Mouse (Mus musculus): ENCODE results near the gene Mrpl49. TPM values are rescaled to one million over a fixed set of nuclear protein-coding genes. Genes with fewer than 3 reads are reported as not detected.

Mrpl49 gene
- polyA plus RNA-seq, 1 experiment, result 14.8 TPM

DNA sequence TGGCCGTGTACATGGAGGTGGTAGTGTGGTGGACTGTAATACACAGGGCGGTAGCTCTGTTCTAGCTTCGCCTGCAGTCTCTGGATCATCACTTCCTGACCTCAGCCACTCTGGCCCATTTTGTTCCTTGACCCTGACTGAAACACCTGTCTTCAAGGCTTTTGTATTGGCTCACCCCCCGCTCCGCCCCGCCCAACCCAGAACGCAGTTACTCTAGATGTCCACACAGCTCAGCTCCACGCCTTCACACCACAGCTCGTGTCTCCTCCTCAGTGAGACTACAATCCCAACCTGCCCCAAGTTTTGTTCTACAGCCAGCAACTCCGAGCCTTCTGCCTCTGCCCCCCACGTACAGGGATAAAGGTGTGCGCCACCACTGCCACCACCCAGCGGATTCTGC, 31.3 kb upstream of the Mrpl49 start:
- no peaks in the 10 kb centered on the region for H3K27me3 ChIP-seq (ENCODE audit: control insufficient read depth, insufficient read depth, low read length)
- H3K36me3 ChIP-seq (ENCODE audit: control insufficient read depth, insufficient read depth, low read length), result peaks cover 1% of the 10 kb centered on the region; the same call in 1 of the 2 replicates
- H3K27ac ChIP-seq (ENCODE audit: insufficient read depth, low read depth, low read length), result no peak overlapping the region
- no peak overlapping the region for H3K4me3 ChIP-seq (ENCODE audit: low read depth, low read length)
- 75% methylated on average over 13 of the region's 13 CpGs for WGBS
- peaks cover 6% of the 10 kb centered on the region for H3K4me1 ChIP-seq (ENCODE audit: control insufficient read depth, insufficient read depth, insufficient read length, low read length)
- TF ChIP-seq POLR2A (IDR thresholded peaks at IDR 0.05; ENCODE audit: low read depth, low read length) (no peak), CTCF (IDR thresholded peaks at IDR 0.05; ENCODE audit: extremely low read depth, insufficient read length, insufficient replicate concordance, low read depth, low read length) (no peak)

- H3K27me3 ChIP-seq (ENCODE audit: control insufficient read depth, insufficient read depth, low read length), result no peaks in the 10 kb centered on the region
- H3K4me3 ChIP-seq (ENCODE audit: low read depth, low read length), result peak overlapping the region; percentile 74
- under 1% methylated on average over 17 of the region's 17 CpGs for WGBS
- H3K27ac ChIP-seq (ENCODE audit: insufficient read depth, low read depth, low read length), result 0 out of 2 replicates have a peak overlapping the region, but pooled peaks have one; percentile 9
- peaks cover 22% of the 10 kb centered on the region for H3K36me3 ChIP-seq (ENCODE audit: control insufficient read depth, insufficient read depth, low read length)
- H3K4me1 ChIP-seq (ENCODE audit: control insufficient read depth, insufficient read depth, insufficient read length, low read length), result peaks cover 8% of the 10 kb centered on the region
- TF ChIP-seq POLR2A (IDR thresholded peaks at IDR 0.05; ENCODE audit: low read depth, low read length), result 0 out of 2 replicates have a peak, but pooled peaks have one; percentile 3
- TF ChIP-seq CTCF (IDR thresholded peaks at IDR 0.05; ENCODE audit: extremely low read depth, insufficient read length, insufficient replicate concordance, low read depth, low read length), result no peak
Observed at GRCm38 (mm10) chr19:6085417-6085879, 27.9 kb upstream of the Mrpl49 start.

GRCm38 (mm10) chr19:6084478-6085248, 27.1 kb upstream of the Mrpl49 start, which contains the start of the genes Zfpl1 and Cdca5:
Gene Zfpl1 (minus strand): TSS chr19:6084956.
Gene Cdca5 (plus strand): TSS chr19:6084983.
- Histone ChIP-seq H3K27me3 (ENCODE audit: control insufficient read depth, insufficient read depth, low read length) (no peaks in the 10 kb centered on the region), H3K27ac (ENCODE audit: insufficient read depth, low read depth, low read length) (0 out of 2 replicates have a peak within 1 kb of the TSS, but pooled peaks have one; percentile 9), H3K4me3 (ENCODE audit: low read depth, low read length) (peak within 1 kb of the TSS; percentile 74), H3K36me3 (ENCODE audit: control insufficient read depth, insufficient read depth, low read length) (peaks cover 27% of the 10 kb centered on the region), H3K4me1 (ENCODE audit: control insufficient read depth, insufficient read depth, insufficient read length, low read length) (peaks cover 8% of the 10 kb centered on the region)
- WGBS, result under 1% methylated on average over 58 of the region's 58 CpGs
- peak; percentile 51; the same call in 1 of the 2 replicates for TF ChIP-seq POLR2A (IDR thresholded peaks at IDR 0.05; ENCODE audit: low read depth, low read length)
- TF ChIP-seq CTCF (IDR thresholded peaks at IDR 0.05; ENCODE audit: extremely low read depth, insufficient read length, insufficient replicate concordance, low read depth, low read length), result no peak

- 88% methylated on average over 9 of the region's 9 CpGs for WGBS
Observed at GRCm38 (mm10) chr19:6082156-6082555, 24.6 kb upstream of the Mrpl49 start, which contains the start of gene Gm28374. Gene Gm28374 (minus strand): TSS chr19:6082256.

DNA sequence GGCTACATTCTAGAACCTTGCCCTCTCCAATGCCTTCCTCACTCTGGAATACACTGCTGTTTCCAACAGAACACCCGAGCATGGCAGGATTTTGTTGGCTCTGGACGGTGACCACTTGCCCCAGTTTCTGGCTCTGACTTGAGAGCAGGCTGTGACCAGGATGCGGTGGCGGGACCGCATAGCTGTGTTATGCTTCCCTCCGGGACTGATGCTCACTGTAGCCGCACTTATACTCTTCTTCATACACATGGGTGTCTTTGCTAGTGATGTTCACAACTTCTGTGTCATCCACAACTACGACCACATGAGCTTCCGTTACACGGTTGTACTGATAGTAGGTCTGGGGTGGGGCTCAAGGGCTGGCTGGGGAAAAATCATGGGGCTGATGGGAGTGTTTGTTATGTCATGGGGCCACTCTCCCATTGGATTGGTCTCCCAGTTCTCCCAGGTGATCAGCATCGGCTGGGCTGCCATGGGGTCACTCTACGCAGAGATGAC, 22.4 kb upstream of the Mrpl49 start, which contains the start of gene Tmem262:
Gene Tmem262 (plus strand): TSS at position 51 of the 498 bp plus-strand sequence.
- Histone ChIP-seq H3K4me1 (ENCODE audit: control insufficient read depth, insufficient read depth, insufficient read length, low read length) (peaks cover 10% of the 10 kb centered on the region), H3K4me3 (ENCODE audit: low read depth, low read length) (no peak within 1 kb of the TSS), H3K27me3 (ENCODE audit: control insufficient read depth, insufficient read depth, low read length) (no peaks in the 10 kb centered on the region), H3K27ac (ENCODE audit: insufficient read depth, low read depth, low read length) (no peak within 1 kb of the TSS), H3K36me3 (ENCODE audit: control insufficient read depth, insufficient read depth, low read length) (peaks cover 30% of the 10 kb centered on the region)
- TF ChIP-seq CTCF (IDR thresholded peaks at IDR 0.05; ENCODE audit: extremely low read depth, insufficient read length, insufficient replicate concordance, low read depth, low read length), result no peak
- TF ChIP-seq POLR2A (IDR thresholded peaks at IDR 0.05; ENCODE audit: low read depth, low read length), result no peak
- whole genome bisulfite sequencing, result 91% methylated on average over 12 of the region's 12 CpGs

More at GRCm38 (mm10) chr19:6082156-6082555, 24.6 kb upstream of the Mrpl49 start, which contains the start of gene Gm28374:
- Histone ChIP-seq H3K4me1 (ENCODE audit: control insufficient read depth, insufficient read depth, insufficient read length, low read length) (peaks cover 3% of the 10 kb centered on the region), H3K27ac (ENCODE audit: insufficient read depth, low read depth, low read length) (no peak within 1 kb of the TSS), H3K4me3 (ENCODE audit: low read depth, low read length) (no peak within 1 kb of the TSS), H3K27me3 (ENCODE audit: control insufficient read depth, insufficient read depth, low read length) (no peaks in the 10 kb centered on the region), H3K36me3 (ENCODE audit: control insufficient read depth, insufficient read depth, low read length) (peaks cover 26% of the 10 kb centered on the region)
- TF ChIP-seq CTCF (IDR thresholded peaks at IDR 0.05; ENCODE audit: extremely low read depth, insufficient read length, insufficient replicate concordance, low read depth, low read length) (no peak), POLR2A (IDR thresholded peaks at IDR 0.05; ENCODE audit: low read depth, low read length) (no peak)

DNA sequence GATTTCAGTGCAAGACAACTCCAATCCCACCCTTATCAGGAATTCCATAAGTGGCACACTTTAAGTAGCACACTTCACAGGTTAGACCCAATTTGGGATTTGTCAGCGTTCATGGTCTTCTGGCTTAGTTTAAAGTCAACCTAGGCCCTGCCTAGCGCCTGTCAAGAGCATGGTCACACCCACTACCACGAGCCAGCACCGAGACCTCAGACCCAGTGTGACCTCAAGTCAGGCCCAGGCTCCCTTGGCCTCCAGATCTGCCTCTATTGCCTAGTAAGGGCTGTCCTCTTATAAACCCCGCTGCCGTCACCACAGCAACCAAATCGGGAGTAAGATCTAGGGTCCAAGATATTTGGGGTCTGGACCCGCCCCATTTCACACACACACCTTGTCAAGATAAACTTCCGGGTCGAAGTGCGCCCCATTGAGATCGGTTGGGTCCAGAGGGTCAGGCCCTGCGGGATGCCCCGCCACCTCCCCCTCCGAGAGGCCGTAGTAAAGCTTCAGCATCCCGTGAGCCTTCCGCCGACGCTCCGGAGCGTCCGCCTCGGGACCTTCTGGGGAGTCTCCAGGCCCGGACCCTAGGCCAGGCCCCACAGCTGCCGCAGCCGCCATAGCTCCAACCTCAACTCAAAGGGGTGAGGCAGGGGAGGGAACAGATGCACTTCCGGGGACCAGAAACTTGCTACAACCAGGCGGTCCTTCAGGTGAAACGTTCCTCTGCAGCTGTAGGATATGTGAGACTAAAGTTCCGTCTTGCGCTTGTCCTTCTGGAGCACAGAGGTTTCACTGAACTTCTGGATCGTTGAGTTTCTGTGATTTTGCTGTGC, 19.2 kb upstream of the Mrpl49 start, which contains the start of gene Vps51:
Gene Vps51 (minus strand): TSS at position 668 of the 830 bp plus-strand sequence.
- H3K4me3 ChIP-seq (ENCODE audit: low read depth, low read length), result peak within 1 kb of the TSS; percentile 94
- WGBS, result under 1% methylated on average over 33 of the region's 33 CpGs
- H3K4me1 ChIP-seq (ENCODE audit: control insufficient read depth, insufficient read depth, insufficient read length, low read length), result peaks cover 7% of the 10 kb centered on the region
- H3K27ac ChIP-seq (ENCODE audit: insufficient read depth, low read depth, low read length), result peak within 1 kb of the TSS; percentile 87
- peaks cover 33% of the 10 kb centered on the region for H3K36me3 ChIP-seq (ENCODE audit: control insufficient read depth, insufficient read depth, low read length)
- no peak; the same call in 1 of the 2 replicates for TF ChIP-seq POLR2A (IDR thresholded peaks at IDR 0.05; ENCODE audit: low read depth, low read length)
- TF ChIP-seq CTCF (IDR thresholded peaks at IDR 0.05; ENCODE audit: extremely low read depth, insufficient read length, insufficient replicate concordance, low read depth, low read length), result no peak
- H3K27me3 ChIP-seq (ENCODE audit: control insufficient read depth, insufficient read depth, low read length), result no peaks in the 10 kb centered on the region

All from small intestine, adult 2 months (tissue).